Mouse (Mus musculus): ENCODE measurements at regions not wholly inside any gene's neighbourhood (a gene's known extent, or its start where the extent isn't known, plus 50 kb on each side); places are given as distances from the start of the nearest gene placed in this dataset.

- TF ChIP-seq POLR2A (IDR thresholded peaks at IDR 0.05; ENCODE audit: borderline replicate concordance, extremely low read depth, low read depth, low read length) (no peak), CTCF (IDR thresholded peaks at IDR 0.05; ENCODE audit: insufficient read depth, low read length) (no peak)
Observed at GRCm38 (mm10) chr3:37956543-37956942, 232.3 kb upstream of the Gm5148 start.

All from lung, adult 2 months (tissue).